Mouse (Mus musculus) liver, embryonic 11.5 days (tissue): ENCODE measurements around the gene Copa. TPM values are rescaled to one million over a fixed set of nuclear protein-coding genes. Genes with fewer than 3 reads are reported as not detected.

Source experiments
- ATAC-seq: fragments of 200-750 bp; cut with Nextera tagmentation; replicated peaks from 2 replicates; pipeline ENCODE4 v1.8.0; 2017; ENCODE audit warnings: moderate number of reproducible peaks, mild to moderate bottlenecking, moderate TSS enrichment, moderate library complexity; ENCODE audit not compliant: low FRiP score
- DNase-seq: peaks from one replicate; pipeline ENCODE4 v3.0.0-alpha.2; 2017; ENCODE audit warnings: low spot score
- H3K27ac ChIP-seq: fragments of 300-500 bp; sonication (generic); 2 replicates; pipeline ENCODE4 v1.5.1; 2014; ENCODE audit warnings: mild to moderate bottlenecking, low read depth, low read length, control low read depth
- H3K27me3 ChIP-seq: fragments of 300-500 bp; sonication (generic); replicated peaks from 2 replicates; pipeline ENCODE4 v1.6.1; 2014; ENCODE audit warnings: low read length, mixed read lengths; ENCODE audit not compliant: control insufficient read depth, insufficient read depth
- H3K36me3 ChIP-seq: fragments of 300-500 bp; sonication (generic); 2 replicates; pipeline ENCODE4 v1.6.1; 2014; ENCODE audit warnings: mild to moderate bottlenecking, low read length, moderate library complexity, mixed read lengths; ENCODE audit not compliant: control insufficient read depth, insufficient read depth
- H3K4me1 ChIP-seq: fragments of 300-500 bp; sonication (generic); replicated peaks from 2 replicates; pipeline ENCODE4 v1.6.1; 2014; ENCODE audit warnings: low read length, mixed read lengths; ENCODE audit not compliant: control insufficient read depth, insufficient read depth
- H3K4me2 ChIP-seq: fragments of 300-500 bp; sonication (generic); 2 replicates; pipeline ENCODE4 v1.6.1; 2014; ENCODE audit warnings: mild to moderate bottlenecking, control low read depth, moderate library complexity
- H3K4me3 ChIP-seq: fragments of 300-500 bp; sonication (generic); 2 replicates; pipeline ENCODE4 v1.5.1; 2014; ENCODE audit warnings: low read depth, low read length, control low read depth
- H3K9ac ChIP-seq: fragments of 300-500 bp; sonication (generic); 2 replicates; pipeline ENCODE4 v1.6.1; 2014; ENCODE audit warnings: low read depth, low read length, control low read depth
- H3K9me3 ChIP-seq: fragments of 300-500 bp; sonication (generic); 2 replicates; pipeline ENCODE4 v1.6.1; 2016; ENCODE audit warnings: low read length, inconsistent platforms, mixed read lengths; ENCODE audit not compliant: control insufficient read depth
- WGBS: fragments of 180-500 bp; shearing (Covaris S2); extraction: QIAGEN DNeasy Blood & Tissue Kit; methylation state at CpG from one replicate; pipeline ENCODE4 v1.1.7; 2014; 5-methylcytosine and 5-hydroxymethylcytosine counted together
- polyA plus RNA-seq: library from polyadenylated mRNA; unstranded; fragments of >200 nt; fragmentation: Nextera tagmentation; extraction: Ambion mirVana; gene quantifications from 2 replicates; pipeline ENCODE4 v1.2.1, GENCODE M21; 2014

Copa gene
- polyA plus RNA-seq, 1 experiment from 2014 or later = 137 TPM

- H3K4me3 ChIP-seq = no peak within 1 kb of the TSS
- H3K36me3 ChIP-seq = no peaks in the 10 kb centered on the region
- H3K27me3 ChIP-seq = peaks cover 49% of the 10 kb centered on the region
- no peak for ATAC-seq
- no peaks in the 10 kb centered on the region for H3K9me3 ChIP-seq
- 40% methylated on average over 2 of the region's 2 CpGs for WGBS
- H3K9ac ChIP-seq = no peak within 1 kb of the TSS
- peaks cover 4% of the 10 kb centered on the region; the same call in 1 of the 2 replicates for H3K4me1 ChIP-seq
- no peak within 1 kb of the TSS for H3K4me2 ChIP-seq
- no peak for DNase-seq
- H3K27ac ChIP-seq = no peak within 1 kb of the TSS
These were observed 24.8 kb upstream of the Copa start, which contains the start of gene Nhlh1 for GRCm38 (mm10) chr1:172057491-172057921. Nhlh1 (minus strand) TSS chr1:172057573.

DNA sequence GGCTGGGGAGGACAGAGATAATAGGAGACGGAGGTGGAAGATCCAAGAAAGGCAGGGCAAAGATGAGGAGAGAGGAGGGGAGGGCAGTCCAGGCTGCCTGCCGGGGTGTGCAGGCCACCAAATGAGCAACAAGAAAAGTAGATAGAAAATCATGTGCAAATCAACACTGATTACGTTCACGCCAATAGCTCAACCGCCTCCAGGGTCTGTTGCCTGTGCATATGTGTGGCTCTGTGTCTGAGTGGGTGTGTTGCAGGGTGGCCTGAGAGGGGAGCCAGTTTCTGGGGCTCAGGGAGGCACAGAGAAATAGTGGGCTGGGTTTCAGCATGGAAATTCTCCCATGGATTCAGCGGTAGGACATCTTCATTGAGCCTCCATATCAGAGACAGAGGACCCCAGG, 24.0 kb upstream of the Copa start:
- H3K9ac ChIP-seq = no peak overlapping the region
- no peaks in the 10 kb centered on the region for H3K36me3 ChIP-seq
- no peak overlapping the region for H3K27ac ChIP-seq
- no peak overlapping the region for H3K4me3 ChIP-seq
- H3K27me3 ChIP-seq = peaks cover 41% of the 10 kb centered on the region
- ATAC-seq (no peak), DNase-seq (peak; percentile 22)
- H3K4me1 ChIP-seq = peaks cover 4% of the 10 kb centered on the region; the same call in 1 of the 2 replicates
- WGBS = 63% methylated on average over 6 of the region's 6 CpGs
- no peaks in the 10 kb centered on the region for H3K9me3 ChIP-seq
- H3K4me2 ChIP-seq = no peak overlapping the region

DNA sequence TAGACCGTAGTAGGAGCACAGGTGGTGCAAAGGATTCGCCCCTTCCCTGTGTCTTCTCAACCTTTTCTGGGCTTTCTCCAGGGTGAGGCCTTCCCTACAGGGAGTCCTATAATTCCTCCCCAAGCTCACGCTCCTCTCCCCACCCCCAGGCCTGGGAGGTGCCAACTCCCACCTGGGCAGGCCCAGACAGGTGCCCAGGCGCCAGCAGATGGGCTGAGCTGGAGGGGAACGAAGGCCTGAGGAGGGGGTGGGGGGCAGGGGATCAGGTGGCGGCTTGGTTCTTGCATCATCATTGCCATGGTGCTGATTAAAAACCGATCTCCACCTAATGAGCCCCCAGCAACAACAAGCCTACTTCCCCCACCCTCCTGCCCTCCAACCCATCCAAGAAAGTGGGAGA, 23.5 kb upstream of the Copa start:
- Histone ChIP-seq H3K36me3 (no peaks in the 10 kb centered on the region), H3K4me2 (no peak overlapping the region), H3K27ac (no peak overlapping the region), H3K9ac (no peak overlapping the region), H3K27me3 (peaks cover 36% of the 10 kb centered on the region), H3K4me1 (peaks cover 7% of the 10 kb centered on the region; the same call in 1 of the 2 replicates), H3K4me3 (no peak overlapping the region), H3K9me3 (no peaks in the 10 kb centered on the region)
- ATAC-seq = no peak
- 67% methylated on average over 7 of the region's 7 CpGs for whole genome bisulfite sequencing
- peak; percentile 22 for DNase-seq

DNA sequence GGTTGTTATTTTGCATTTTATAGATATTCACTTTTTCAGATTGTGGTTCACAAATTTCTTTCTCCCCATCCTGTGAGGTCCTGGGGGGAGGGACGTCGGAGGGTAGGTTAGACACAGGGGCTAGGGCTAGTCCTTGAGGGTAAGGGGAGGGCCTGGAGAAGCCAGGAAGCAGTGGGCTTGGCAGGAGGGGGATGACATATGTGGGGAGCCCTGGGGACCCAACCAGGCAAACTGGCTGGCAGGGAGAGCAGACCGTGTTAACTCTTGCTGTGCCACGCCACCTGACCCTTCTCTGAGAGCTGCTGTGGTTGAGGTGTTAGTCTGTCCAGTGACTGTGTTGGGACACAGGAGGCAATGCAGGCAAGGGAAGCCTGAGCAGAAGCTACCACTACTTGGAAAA, 21.7 kb upstream of the Copa start:
- Histone ChIP-seq H3K4me2 (no peak overlapping the region), H3K27me3 (peaks cover 18% of the 10 kb centered on the region), H3K4me3 (no peak overlapping the region), H3K27ac (no peak overlapping the region), H3K9me3 (no peaks in the 10 kb centered on the region), H3K36me3 (peaks cover 8% of the 10 kb centered on the region; the same call in 1 of the 2 replicates), H3K9ac (no peak overlapping the region), H3K4me1 (0 out of 2 replicates have a peak, but pooled peaks cover 4% of the 10 kb centered on the region)
- WGBS = 47% methylated on average over 4 of the region's 4 CpGs
- DNase-seq (no peak), ATAC-seq (no peak)

DNA sequence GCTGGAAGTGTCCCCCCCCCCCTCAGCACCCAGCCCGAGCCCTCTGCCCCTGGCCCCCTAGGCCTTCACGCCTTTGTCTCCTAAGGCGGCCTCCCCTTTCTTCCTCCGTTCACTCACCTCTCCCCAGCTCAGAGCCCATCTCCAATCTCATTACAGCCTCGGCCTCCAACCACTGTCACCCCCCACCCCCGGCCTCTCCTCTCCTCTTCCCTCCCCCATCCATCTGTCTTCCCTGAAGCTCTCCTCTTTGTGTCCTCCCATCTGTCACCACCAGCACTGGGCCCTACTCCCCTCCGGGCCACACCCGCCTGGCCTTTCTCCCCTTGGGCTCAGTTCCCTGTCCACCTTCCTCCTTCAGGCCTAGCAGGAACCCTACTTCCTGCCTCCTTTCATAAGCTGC, 21.1 kb upstream of the Copa start:
- ATAC-seq (no peak), DNase-seq (no peak)
- no peak overlapping the region for H3K4me2 ChIP-seq
- no peak overlapping the region for H3K4me3 ChIP-seq
- no peaks in the 10 kb centered on the region for H3K9me3 ChIP-seq
- H3K4me1 ChIP-seq = 0 out of 2 replicates have a peak, but pooled peaks cover 4% of the 10 kb centered on the region
- no peak overlapping the region for H3K9ac ChIP-seq
- peaks cover 10% of the 10 kb centered on the region; the same call in 1 of the 2 replicates for H3K36me3 ChIP-seq
- 42% methylated on average over 8 of the region's 8 CpGs for WGBS
- H3K27me3 ChIP-seq = peaks cover 13% of the 10 kb centered on the region
- no peak overlapping the region for H3K27ac ChIP-seq

GRCm38 (mm10) chr1:172062101-172062500, 20.2 kb upstream of the Copa start:
- Histone ChIP-seq H3K9ac (no peak overlapping the region), H3K27ac (no peak overlapping the region), H3K27me3 (peaks cover 6% of the 10 kb centered on the region), H3K4me2 (no peak overlapping the region), H3K4me1 (0 out of 2 replicates have a peak, but pooled peaks cover 4% of the 10 kb centered on the region), H3K36me3 (peaks cover 12% of the 10 kb centered on the region; the same call in 1 of the 2 replicates), H3K9me3 (no peaks in the 10 kb centered on the region), H3K4me3 (no peak overlapping the region)
- ATAC-seq = no peak
- 88% methylated on average over 2 of the region's 2 CpGs for WGBS
- no peak for DNase-seq

GRCm38 (mm10) chr1:172063291-172064023, 18.9 kb upstream of the Copa start:
- no peak overlapping the region for H3K9ac ChIP-seq
- H3K27me3 ChIP-seq = no peaks in the 10 kb centered on the region
- H3K4me1 ChIP-seq = 0 out of 2 replicates have a peak, but pooled peaks cover 4% of the 10 kb centered on the region
- peaks cover 24% of the 10 kb centered on the region for H3K36me3 ChIP-seq
- no peak overlapping the region for H3K4me2 ChIP-seq
- no peak overlapping the region for H3K27ac ChIP-seq
- DNase-seq (no peak), ATAC-seq (no peak)
- H3K4me3 ChIP-seq = no peak overlapping the region
- H3K9me3 ChIP-seq = no peaks in the 10 kb centered on the region
- WGBS = 51% methylated on average over 4 of the region's 4 CpGs

- ATAC-seq (no peak), DNase-seq (no peak)
- 84% methylated on average over 13 of the region's 13 CpGs for WGBS
- Histone ChIP-seq H3K36me3 (peaks cover 33% of the 10 kb centered on the region), H3K27me3 (no peaks in the 10 kb centered on the region), H3K4me1 (0 out of 2 replicates have a peak, but pooled peaks cover 4% of the 10 kb centered on the region), H3K9ac (no peak overlapping the region), H3K27ac (no peak overlapping the region), H3K9me3 (no peaks in the 10 kb centered on the region), H3K4me2 (no peak overlapping the region), H3K4me3 (no peak overlapping the region)
These were observed 17.7 kb upstream of the Copa start for GRCm38 (mm10) chr1:172064613-172065141.
